Mouse (Mus musculus): ENCODE data around the gene Bicra. TPM values are rescaled to one million over a fixed set of nuclear protein-coding genes. Genes with fewer than 3 reads are reported as not detected.

The Bicra gene
- total and polyA plus RNA-seq, 3 experiments = 0.81 to 14.1 TPM; not detected in 1

DNA sequence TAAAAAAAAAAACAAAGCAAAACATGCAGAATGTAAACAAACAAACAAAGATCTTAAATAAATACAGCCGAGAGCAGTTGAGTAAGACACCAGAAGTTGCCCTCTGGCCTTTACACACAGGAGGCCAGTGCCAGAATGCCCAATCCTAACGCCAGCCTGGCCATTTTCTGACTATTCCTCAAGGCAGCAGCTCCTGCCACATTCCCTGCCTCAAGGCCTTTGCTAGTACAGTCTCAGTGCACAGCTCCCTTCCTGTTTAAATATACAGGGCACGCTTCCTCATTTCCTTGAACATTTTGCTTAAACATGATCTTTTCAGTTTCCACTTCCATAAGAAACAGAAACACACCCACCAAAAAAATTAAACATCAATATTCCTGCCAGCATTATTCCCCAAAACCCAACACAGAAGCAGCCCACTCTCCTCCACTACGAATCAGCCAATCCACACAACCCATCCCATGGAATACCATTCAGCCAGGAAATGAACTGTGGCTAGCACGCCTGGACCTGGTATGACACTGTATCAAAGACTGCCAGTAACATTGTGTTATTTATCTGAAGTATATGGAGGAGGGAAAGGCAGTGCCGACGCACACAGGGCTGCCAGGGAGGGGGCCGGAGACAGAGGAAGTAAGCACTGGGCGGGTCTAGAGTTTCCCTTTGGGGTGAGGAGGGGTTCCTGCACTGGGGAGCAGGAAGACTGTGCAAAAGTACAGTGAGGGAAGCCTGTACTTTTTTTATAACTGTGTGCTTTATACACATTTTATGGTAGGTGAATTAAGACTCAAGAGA is 29.5 kb downstream of the Bicra start:
- Histone ChIP-seq H3K36me3 (ENCODE audit: control insufficient read depth in 1 of 2, insufficient read depth in 2 of 2, low read length in 2 of 2) (peaks cover 0 to 19% of the 10 kb centered on the region in 2 experiments; a peak in 3 of 4 replicates), H3K4me3 (ENCODE audit: control insufficient read depth in 1 of 2, insufficient read depth in 1 of 2, low read depth in 2 of 2, low read length in 2 of 2) (peak overlapping the region in 1 of 2 experiments; percentile 34; a peak in 2 of 4 replicates), H3K9me3 (replicated peaks; ENCODE audit: insufficient read depth, low read length) (no peaks in the 10 kb centered on the region), H3K27me3 (ENCODE audit: control insufficient read depth in 1 of 2, insufficient read depth in 2 of 2, low read length in 2 of 2) (no peaks in the 10 kb centered on the region), H3K9ac (ENCODE audit: control insufficient read depth, low read depth, low read length, poor library complexity, severe bottlenecking) (peak overlapping the region; percentile 34), H3K27ac (ENCODE audit: control insufficient read depth, low read depth, low read length) (peak overlapping the region; percentile 50), H3K4me1 (ENCODE audit: control insufficient read depth in 1 of 2, insufficient read depth in 2 of 2, low read length in 2 of 2) (peaks cover 10 to 16% of the 10 kb centered on the region in 2 experiments; a peak in 3 of 4 replicates), H3K79me2 (ENCODE audit: control insufficient read depth, insufficient read depth, low read length, poor library complexity) (peaks cover 7% of the 10 kb centered on the region; the same call in 1 of the 2 replicates)
- DNase-seq (ENCODE audit: low read depth, low spot score) = peak; percentile 82
- TF ChIP-seq KAT2A (conservative IDR thresholded peaks at IDR 0.05; ENCODE audit: low read depth, low read length) (no peak), EP300 (IDR thresholded peaks at IDR 0.05; ENCODE audit: low read depth in 1 of 2, low read length in 2 of 2) (peak; percentile 14 to 21; a peak in 1 of 4 replicates), TCF12 (IDR thresholded peaks at IDR 0.05; ENCODE audit: low read depth, low read length) (no peak), POLR2A (IDR thresholded peaks at IDR 0.05; ENCODE audit: control insufficient read depth in 1 of 2, insufficient read depth in 1 of 2, low read depth in 1 of 2, low read length in 2 of 2, poor library complexity in 1 of 2) (peak in 1 of 2 experiments; percentile 27; a peak in 1 of 4 replicates), MXI1 (IDR thresholded peaks at IDR 0.05; ENCODE audit: low read depth, low read length) (0 out of 2 replicates have a peak, but pooled peaks have one; percentile 45), TAL1 (IDR thresholded peaks at IDR 0.05; ENCODE audit: low read length) (no peak), SIN3A (IDR thresholded peaks at IDR 0.05; ENCODE audit: low read length) (peak; percentile 35; the same call in 1 of the 2 replicates), SMC3 (IDR thresholded peaks at IDR 0.05; ENCODE audit: low read depth, low read length) (no peak), MAZ (IDR thresholded peaks at IDR 0.05; ENCODE audit: low read depth, low read length) (peak; percentile 87), TBP (IDR thresholded peaks at IDR 0.05; ENCODE audit: low read depth, low read length) (no peak), UBTF (IDR thresholded peaks at IDR 0.05; ENCODE audit: borderline replicate concordance, insufficient read depth, low read depth, low read length) (no peak), ZC3H11A (IDR thresholded peaks at IDR 0.05; ENCODE audit: low read depth, low read length) (no peak), BHLHE40 (IDR thresholded peaks at IDR 0.05; ENCODE audit: borderline replicate concordance, low read depth, low read length) (no peak), ELF1 (IDR thresholded peaks at IDR 0.05; ENCODE audit: low read depth, low read length) (peak; percentile 51; the same call in 1 of the 2 replicates), ZNF384 (IDR thresholded peaks at IDR 0.05; ENCODE audit: low read depth, low read length) (no peak)

DNA sequence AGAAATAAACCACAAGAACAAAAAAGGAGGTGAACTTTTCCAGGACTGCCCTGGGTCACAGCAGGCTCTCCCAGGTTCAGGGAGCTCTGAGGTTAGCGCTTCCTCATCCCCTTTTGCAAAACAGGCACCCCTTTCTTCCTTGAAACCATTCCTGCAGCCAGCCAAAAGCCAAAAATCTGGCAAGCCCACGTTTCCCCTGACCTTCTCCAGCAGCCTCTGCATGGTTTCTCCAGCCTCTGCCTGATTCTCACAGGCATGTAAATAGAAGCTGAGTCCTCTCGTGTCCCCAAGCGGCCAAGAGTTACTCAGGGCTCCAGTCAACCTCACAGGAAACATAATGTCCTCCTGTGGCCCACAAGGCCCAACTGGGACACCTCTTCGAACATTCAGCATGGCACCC is 32.3 kb downstream of the Bicra start:
- H3K9me3 ChIP-seq (replicated peaks; ENCODE audit: insufficient read depth, low read length) = no peaks in the 10 kb centered on the region
- DNase-seq (ENCODE audit: low read depth, low spot score) = no peak
- H3K79me2 ChIP-seq (ENCODE audit: control insufficient read depth, insufficient read depth, low read length, poor library complexity) = peaks cover 5% of the 10 kb centered on the region; the same call in 1 of the 2 replicates
- no peak overlapping the region for H3K4me3 ChIP-seq (ENCODE audit: control insufficient read depth in 1 of 2, insufficient read depth in 1 of 2, low read depth in 2 of 2, low read length in 2 of 2)
- H3K27ac ChIP-seq (ENCODE audit: control insufficient read depth, low read depth, low read length) = no peak overlapping the region
- TF ChIP-seq USF1 (IDR thresholded peaks at IDR 0.05; ENCODE audit: low read depth, low read length) = no peak
- no peak for TF ChIP-seq MEF2A (IDR thresholded peaks at IDR 0.05; ENCODE audit: extremely low read depth, insufficient replicate concordance, low read depth, low read length, poor library complexity, severe bottlenecking)
- TF ChIP-seq POLR2AphosphoS2 (IDR thresholded peaks at IDR 0.05; ENCODE audit: low read length) = no peak
- no peak for TF ChIP-seq ELF1 (IDR thresholded peaks at IDR 0.05; ENCODE audit: low read depth, low read length)
- TF ChIP-seq CTCF (IDR thresholded peaks at IDR 0.05 in 2 of 3, conservative IDR thresholded peaks at IDR 0.05 in 1 of 3; ENCODE audit: control insufficient read depth in 1 of 3, insufficient read depth in 1 of 3, low read depth in 2 of 3, low read length in 3 of 3, poor library complexity in 1 of 3, severe bottlenecking in 1 of 3) = no peak
- no peak for TF ChIP-seq TBP (IDR thresholded peaks at IDR 0.05; ENCODE audit: low read depth, low read length)
- TF ChIP-seq ZMIZ1 (IDR thresholded peaks at IDR 0.05; ENCODE audit: low read depth, low read length) = no peak
- H3K9ac ChIP-seq (ENCODE audit: control insufficient read depth, low read depth, low read length, poor library complexity, severe bottlenecking) = no peak overlapping the region
- peaks cover 10 to 16% of the 10 kb centered on the region in 2 experiments; a peak in 3 of 4 replicates for H3K4me1 ChIP-seq (ENCODE audit: control insufficient read depth in 1 of 2, insufficient read depth in 2 of 2, low read length in 2 of 2)
- no peaks in the 10 kb centered on the region for H3K27me3 ChIP-seq (ENCODE audit: control insufficient read depth in 1 of 2, insufficient read depth in 2 of 2, low read length in 2 of 2)
- H3K36me3 ChIP-seq (ENCODE audit: control insufficient read depth in 1 of 2, insufficient read depth in 2 of 2, low read length in 2 of 2) = peaks cover 0 to 19% of the 10 kb centered on the region in 2 experiments; a peak in 3 of 4 replicates

All from MEL (cell line).